Mouse (Mus musculus): ENCODE data around the gene Guk1. TPM values are rescaled to one million over a fixed set of nuclear protein-coding genes. Genes with fewer than 3 reads are reported as not detected.

The Guk1 gene
- total and polyA plus RNA-seq, 3 experiments = 97.5 to 120 (median 113) TPM

- H3K27me3 ChIP-seq (ENCODE audit: control insufficient read depth, insufficient read depth, low read length) = no peaks in the 10 kb centered on the region
- no peak overlapping the region for H3K4me3 ChIP-seq
- no peaks in the 10 kb centered on the region for H3K36me3 ChIP-seq (ENCODE audit: control insufficient read depth, insufficient read depth, low read length)
- no peak overlapping the region for H3K9ac ChIP-seq (ENCODE audit: low read depth, low read length)
- intact Hi-C loops (cut with DNase I) = loop anchor here (2.0 kb wide), 1 partner anchor 23 kb away; no protein-coding TSS in a partner anchor
- DNase-seq = peak; percentile 68 to 75
- H3K79me2 ChIP-seq (replicated peaks; ENCODE audit: control insufficient read depth, insufficient read depth, low read length) = no peaks in the 10 kb centered on the region
- WGBS = 5% methylated on average over 3 of the region's 3 CpGs
- no peak for TF ChIP-seq POLR2A (IDR thresholded peaks at IDR 0.05; ENCODE audit: insufficient read depth, low read depth, low read length)
- TF ChIP-seq EP300 (IDR thresholded peaks at IDR 0.05; ENCODE audit: insufficient read depth, low read depth, low read length) = peak; percentile 82; the same call in 1 of the 2 replicates
- TF ChIP-seq CTCF (IDR thresholded peaks at IDR 0.05) = peak; percentile 95
- peak overlapping the region; percentile 78 for H3K27ac ChIP-seq
- H3K4me1 ChIP-seq (ENCODE audit: control insufficient read depth, insufficient read depth, low read length) = peaks cover 6% of the 10 kb centered on the region
Measured at GRCm38 (mm10) chr11:59183821-59184220, 8.2 kb downstream of the Guk1 start.

DNA sequence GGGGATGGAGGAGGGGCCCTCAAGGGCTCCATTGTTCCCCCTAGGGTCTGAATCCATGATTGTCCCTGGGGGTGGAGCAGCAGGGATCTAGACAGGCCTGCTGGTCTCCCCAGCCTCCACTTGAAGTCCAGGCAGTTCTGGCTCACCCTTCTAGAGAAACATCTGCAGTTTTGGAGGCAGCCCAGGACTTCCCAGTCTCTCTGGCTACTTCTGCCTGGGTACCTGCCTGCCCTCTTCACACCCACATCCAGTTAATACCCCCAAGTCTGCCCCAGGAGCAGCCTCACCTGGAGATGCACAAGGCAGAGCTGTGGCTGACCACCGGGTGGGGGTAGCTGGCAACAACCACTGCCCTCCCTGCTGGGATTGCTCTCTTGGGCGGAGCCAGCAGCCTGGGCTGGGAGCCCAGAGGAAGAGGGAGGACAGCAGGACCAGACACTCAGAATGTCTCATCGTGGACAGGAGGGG, 9.1 kb downstream of the Guk1 start, which contains the start of gene Gjc2:
Gene Gjc2, minus strand, starts transcription at position 350 of the 468 bp plus-strand sequence.
- Histone ChIP-seq H3K27ac (peak within 1 kb of the TSS; percentile 78), H3K27me3 (ENCODE audit: control insufficient read depth, insufficient read depth, low read length) (no peaks in the 10 kb centered on the region), H3K36me3 (ENCODE audit: control insufficient read depth, insufficient read depth, low read length) (no peaks in the 10 kb centered on the region), H3K79me2 (replicated peaks; ENCODE audit: control insufficient read depth, insufficient read depth, low read length) (no peaks in the 10 kb centered on the region), H3K9ac (ENCODE audit: low read depth, low read length) (no peak within 1 kb of the TSS), H3K4me3 (no peak within 1 kb of the TSS), H3K4me1 (ENCODE audit: control insufficient read depth, insufficient read depth, low read length) (peaks cover 6% of the 10 kb centered on the region)
- intact Hi-C loops (cut with DNase I) = loop anchor here (2.0 kb wide), 1 partner anchor 22 kb away; no protein-coding TSS in a partner anchor
- TF ChIP-seq CTCF (IDR thresholded peaks at IDR 0.05) (no peak; the same call in 1 of the 2 replicates), EP300 (IDR thresholded peaks at IDR 0.05; ENCODE audit: insufficient read depth, low read depth, low read length) (no peak), POLR2A (IDR thresholded peaks at IDR 0.05; ENCODE audit: insufficient read depth, low read depth, low read length) (no peak)
- peak; percentile 81 to 82 for DNase-seq
- 3% methylated on average over 3 of the region's 3 CpGs for WGBS

GRCm38 (mm10) chr11:59176921-59177320, 15.1 kb downstream of the Guk1 start:
- Histone ChIP-seq H3K4me1 (ENCODE audit: control insufficient read depth, insufficient read depth, low read length) (no peaks in the 10 kb centered on the region), H3K79me2 (replicated peaks; ENCODE audit: control insufficient read depth, insufficient read depth, low read length) (no peaks in the 10 kb centered on the region), H3K9ac (ENCODE audit: low read depth, low read length) (no peak overlapping the region), H3K4me3 (no peak overlapping the region), H3K36me3 (ENCODE audit: control insufficient read depth, insufficient read depth, low read length) (no peaks in the 10 kb centered on the region), H3K27ac (no peak overlapping the region), H3K27me3 (ENCODE audit: control insufficient read depth, insufficient read depth, low read length) (peaks cover 10% of the 10 kb centered on the region)
- intact Hi-C loops (cut with DNase I) = no loop called here
- 8% methylated on average over 32 of the region's 34 CpGs for WGBS
- TF ChIP-seq POLR2A (IDR thresholded peaks at IDR 0.05; ENCODE audit: insufficient read depth, low read depth, low read length) (no peak), CTCF (IDR thresholded peaks at IDR 0.05) (no peak), EP300 (IDR thresholded peaks at IDR 0.05; ENCODE audit: insufficient read depth, low read depth, low read length) (no peak)
- DNase-seq = no peak

GRCm38 (mm10) chr11:59176475-59176874, 15.5 kb downstream of the Guk1 start:
- WGBS = 6% methylated on average over 48 of the region's 48 CpGs
- Histone ChIP-seq H3K9ac (ENCODE audit: low read depth, low read length) (no peak overlapping the region), H3K27ac (no peak overlapping the region), H3K4me3 (no peak overlapping the region), H3K27me3 (ENCODE audit: control insufficient read depth, insufficient read depth, low read length) (peaks cover 10% of the 10 kb centered on the region), H3K4me1 (ENCODE audit: control insufficient read depth, insufficient read depth, low read length) (no peaks in the 10 kb centered on the region), H3K36me3 (ENCODE audit: control insufficient read depth, insufficient read depth, low read length) (no peaks in the 10 kb centered on the region), H3K79me2 (replicated peaks; ENCODE audit: control insufficient read depth, insufficient read depth, low read length) (no peaks in the 10 kb centered on the region)
- no peak for DNase-seq
- intact Hi-C loops (cut with DNase I) = no loop called here
- TF ChIP-seq POLR2A (IDR thresholded peaks at IDR 0.05; ENCODE audit: insufficient read depth, low read depth, low read length) = no peak
- TF ChIP-seq EP300 (IDR thresholded peaks at IDR 0.05; ENCODE audit: insufficient read depth, low read depth, low read length) = no peak
- no peak for TF ChIP-seq CTCF (IDR thresholded peaks at IDR 0.05)

DNA sequence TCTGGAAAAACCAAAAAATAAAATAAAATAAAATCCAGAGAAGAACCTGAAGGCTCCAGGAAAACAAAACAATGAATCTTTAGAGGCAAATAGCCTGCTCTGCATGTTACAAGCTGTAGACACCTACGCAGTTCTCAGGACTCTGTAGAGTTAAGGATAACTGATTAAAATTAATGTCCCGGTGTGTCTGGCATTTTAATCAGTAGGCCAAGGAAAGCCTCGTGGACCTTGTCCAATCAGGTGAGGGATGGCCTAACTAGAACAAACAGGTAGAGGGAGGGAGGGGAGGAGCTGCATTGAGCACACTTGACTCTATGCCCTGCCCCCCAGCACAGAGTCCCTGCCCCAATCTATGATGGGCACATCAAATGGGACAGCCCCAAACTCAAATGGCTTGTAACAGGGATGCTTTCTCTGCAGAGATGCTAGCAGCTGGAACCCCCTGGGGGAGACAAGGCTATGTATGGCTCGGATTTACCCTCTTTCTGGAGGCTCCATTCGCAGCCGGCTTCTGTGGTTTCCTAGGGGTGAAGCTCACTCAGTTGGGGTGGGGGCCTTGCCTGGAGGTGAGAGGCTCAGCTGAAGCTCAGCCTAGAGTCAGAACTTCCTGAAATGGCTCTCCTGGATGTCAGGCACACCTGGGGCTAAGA, 17.7 kb downstream of the Guk1 start:
- no peak for DNase-seq
- WGBS = 70% methylated on average over 6 of the region's 6 CpGs
- Histone ChIP-seq H3K36me3 (ENCODE audit: control insufficient read depth, insufficient read depth, low read length) (no peaks in the 10 kb centered on the region), H3K4me3 (no peak overlapping the region), H3K4me1 (ENCODE audit: control insufficient read depth, insufficient read depth, low read length) (no peaks in the 10 kb centered on the region), H3K9ac (ENCODE audit: low read depth, low read length) (no peak overlapping the region), H3K27me3 (ENCODE audit: control insufficient read depth, insufficient read depth, low read length) (peaks cover 10% of the 10 kb centered on the region), H3K27ac (no peak overlapping the region), H3K79me2 (replicated peaks; ENCODE audit: control insufficient read depth, insufficient read depth, low read length) (no peaks in the 10 kb centered on the region)
- intact Hi-C loops (cut with DNase I) = no loop called here
- no peak for TF ChIP-seq EP300 (IDR thresholded peaks at IDR 0.05; ENCODE audit: insufficient read depth, low read depth, low read length)
- TF ChIP-seq POLR2A (IDR thresholded peaks at IDR 0.05; ENCODE audit: insufficient read depth, low read depth, low read length) = no peak
- TF ChIP-seq CTCF (IDR thresholded peaks at IDR 0.05) = no peak

DNA sequence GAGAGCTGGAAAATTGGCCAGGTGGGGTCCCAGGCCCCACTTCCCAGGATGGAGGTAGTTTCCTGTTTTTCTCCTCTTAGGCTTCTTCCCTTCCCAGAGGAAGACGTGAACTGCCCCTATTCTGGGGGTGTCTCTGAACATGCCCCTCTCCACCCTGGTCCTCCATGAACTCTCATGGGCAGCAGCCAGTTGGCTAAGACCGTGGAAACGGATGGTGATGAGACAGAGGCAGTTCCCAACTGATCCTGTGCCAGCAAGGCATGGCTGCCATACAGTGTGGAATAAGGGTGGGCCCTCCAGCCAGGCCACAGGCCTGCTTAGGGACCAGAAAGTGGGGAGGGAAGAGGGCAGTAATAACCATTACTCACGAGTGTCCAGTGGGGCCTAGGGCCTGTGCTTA, 21.5 kb downstream of the Guk1 start:
- Histone ChIP-seq H3K27me3 (ENCODE audit: control insufficient read depth, insufficient read depth, low read length) (no peaks in the 10 kb centered on the region), H3K79me2 (replicated peaks; ENCODE audit: control insufficient read depth, insufficient read depth, low read length) (no peaks in the 10 kb centered on the region), H3K4me3 (no peak overlapping the region), H3K9ac (ENCODE audit: low read depth, low read length) (no peak overlapping the region), H3K36me3 (ENCODE audit: control insufficient read depth, insufficient read depth, low read length) (no peaks in the 10 kb centered on the region), H3K4me1 (ENCODE audit: control insufficient read depth, insufficient read depth, low read length) (no peaks in the 10 kb centered on the region), H3K27ac (no peak overlapping the region)
- intact Hi-C loops (cut with DNase I) = no loop called here
- WGBS = 57% methylated on average over 4 of the region's 4 CpGs
- TF ChIP-seq EP300 (IDR thresholded peaks at IDR 0.05; ENCODE audit: insufficient read depth, low read depth, low read length) (no peak), CTCF (IDR thresholded peaks at IDR 0.05) (no peak), POLR2A (IDR thresholded peaks at IDR 0.05; ENCODE audit: insufficient read depth, low read depth, low read length) (no peak)
- no peak for DNase-seq

All from heart, adult 2 months (tissue).